Mouse (Mus musculus): ENCODE results near the gene Pde1a. TPM values are rescaled to one million over a fixed set of nuclear protein-coding genes. Genes with fewer than 3 reads are reported as not detected.

Gene Pde1a
- total RNA-seq (2021): 10 to 100 TPM; 16.3 to 18.7 TPM
- long read RNA-seq, experiment 1, partial matches to known transcripts: 1 of 6 reads
- long read RNA-seq, experiment 1, other reads (novel, unspliced or antisense): 5 of 6 reads
- long read RNA-seq, experiment 2, partial matches to known transcripts: 3 of 19 reads
- long read RNA-seq, experiment 2, other reads (novel, unspliced or antisense): 16 of 19 reads

- DNase-seq (ENCODE audit: low spot score in 2 of 2): no peak
Observed at GRCm38 (mm10) chr2:80128861-80129698, at the start of gene Pde1a. Pde1a (minus strand) TSS chr2:80129458.

- DNase-seq (ENCODE audit: low spot score in 2 of 2): no peak
Observed at GRCm38 (mm10) chr2:80178608-80179280, 49.5 kb upstream of the Pde1a start.

- no peak for DNase-seq (ENCODE audit: low spot score in 2 of 2)
Observed at GRCm38 (mm10) chr2:80178154-80178553, 48.9 kb upstream of the Pde1a start.

GRCm38 (mm10) chr2:80168103-80168502 lies 38.8 kb upstream of the Pde1a start:
- no peak for DNase-seq (ENCODE audit: low spot score in 2 of 2)

- no peak for DNase-seq (ENCODE audit: low spot score in 2 of 2)
Observed at GRCm38 (mm10) chr2:80158784-80159183, 29.5 kb upstream of the Pde1a start.

GRCm38 (mm10) chr2:80158196-80158595 lies 28.9 kb upstream of the Pde1a start:
- no peak for DNase-seq (ENCODE audit: low spot score in 2 of 2)

GRCm38 (mm10) chr2:80150019-80150418 lies 20.8 kb upstream of the Pde1a start:
- DNase-seq (ENCODE audit: low spot score in 2 of 2): no peak

- no peak for DNase-seq (ENCODE audit: low spot score in 2 of 2)
Observed at GRCm38 (mm10) chr2:80149332-80149731, 20.1 kb upstream of the Pde1a start.

- no peak for DNase-seq (ENCODE audit: low spot score in 2 of 2)
Observed at GRCm38 (mm10) chr2:80135076-80135475, 5.8 kb upstream of the Pde1a start.

GRCm38 (mm10) chr2:80132677-80133076 lies 3.4 kb upstream of the Pde1a start:
- DNase-seq (ENCODE audit: low spot score in 2 of 2): no peak

- DNase-seq (ENCODE audit: low spot score in 2 of 2): no peak
Observed at GRCm38 (mm10) chr2:80126663-80127062, 2.6 kb downstream of the Pde1a start.

GRCm38 (mm10) chr2:80086891-80087290 lies 42.4 kb downstream of the Pde1a start:
- no peak for DNase-seq (ENCODE audit: low spot score in 2 of 2)

GRCm38 (mm10) chr2:80080090-80080821 lies 49.0 kb downstream of the Pde1a start:
- DNase-seq (ENCODE audit: low spot score in 2 of 2): no peak

GRCm38 (mm10) chr2:80079618-80080017 lies 49.6 kb downstream of the Pde1a start:
- no peak for DNase-seq (ENCODE audit: low spot score in 2 of 2)

- no peak for DNase-seq (ENCODE audit: low spot score in 2 of 2)
Observed at GRCm38 (mm10) chr2:80076323-80076722, 52.9 kb downstream of the Pde1a start.

- DNase-seq (ENCODE audit: low spot score in 2 of 2): no peak
Observed at GRCm38 (mm10) chr2:80074531-80074930, 54.7 kb downstream of the Pde1a start.

- no peak for DNase-seq (ENCODE audit: low spot score in 2 of 2)
Observed at GRCm38 (mm10) chr2:80074046-80074445, 55.2 kb downstream of the Pde1a start.

- no peak for DNase-seq (ENCODE audit: low spot score in 2 of 2)
Observed at GRCm38 (mm10) chr2:80073426-80073825, 55.8 kb downstream of the Pde1a start.

GRCm38 (mm10) chr2:80069745-80070144 lies 59.5 kb downstream of the Pde1a start:
- no peak for DNase-seq (ENCODE audit: low spot score in 2 of 2)

- no peak for DNase-seq (ENCODE audit: low spot score in 2 of 2)
Observed at GRCm38 (mm10) chr2:80066449-80066848, 62.8 kb downstream of the Pde1a start.

- DNase-seq (ENCODE audit: low spot score in 2 of 2): no peak
Observed at GRCm38 (mm10) chr2:80056062-80056461, 73.2 kb downstream of the Pde1a start.

Measured in adrenal gland, postnatal 4 days (tissue).